Mouse (Mus musculus) midbrain, embryonic 10.5 days (tissue): ENCODE data around the gene Olfr380. TPM values are rescaled to one million over a fixed set of nuclear protein-coding genes. Genes with fewer than 3 reads are reported as not detected.

Experiments used
- DNase-seq: peaks from one replicate; pipeline ENCODE4 v3.0.0-alpha.2; 2017; ENCODE audit warnings: low spot score
- H3K27ac ChIP-seq: fragments of 300-500 bp; sonication (generic); replicated peaks from 2 replicates; pipeline ENCODE4 v1.5.1; 2016; ENCODE audit warnings: mild to moderate bottlenecking
- H3K27me3 ChIP-seq: fragments of 300-500 bp; sonication (generic); 2 replicates; pipeline ENCODE4 v1.6.1; 2016; ENCODE audit warnings: low read depth, mild to moderate bottlenecking; ENCODE audit not compliant: poor library complexity, severe bottlenecking
- H3K36me3 ChIP-seq: fragments of 300-500 bp; sonication (generic); 2 replicates; pipeline ENCODE4 v1.6.1; 2016; ENCODE audit warnings: mild to moderate bottlenecking, moderate library complexity
- H3K4me1 ChIP-seq: fragments of 300-500 bp; sonication (generic); 2 replicates; pipeline ENCODE4 v1.6.1; 2016
- H3K4me3 ChIP-seq: fragments of 300-500 bp; sonication (generic); 2 replicates; pipeline ENCODE4 v1.5.1; 2016; ENCODE audit warnings: mild to moderate bottlenecking, moderate library complexity
- H3K9me3 ChIP-seq: fragments of 300-500 bp; sonication (generic); replicated peaks from 2 replicates; pipeline ENCODE4 v1.6.1; 2016; ENCODE audit warnings: mild to moderate bottlenecking
- WGBS: fragments of 180-500 bp; shearing (Covaris S2); methylation state at CpG from one replicate; pipeline ENCODE4 v1.1.7; 2016; 5-methylcytosine and 5-hydroxymethylcytosine counted together
- polyA plus RNA-seq: library from polyadenylated mRNA; unstranded; fragments of >200 nt; fragmentation: Nextera tagmentation; extraction: Ambion mirVana; gene quantifications from 2 replicates; pipeline ENCODE4 v1.2.1, GENCODE M21; 2016

The Olfr380 gene
- not detected in 2 replicates for polyA plus RNA-seq

DNA sequence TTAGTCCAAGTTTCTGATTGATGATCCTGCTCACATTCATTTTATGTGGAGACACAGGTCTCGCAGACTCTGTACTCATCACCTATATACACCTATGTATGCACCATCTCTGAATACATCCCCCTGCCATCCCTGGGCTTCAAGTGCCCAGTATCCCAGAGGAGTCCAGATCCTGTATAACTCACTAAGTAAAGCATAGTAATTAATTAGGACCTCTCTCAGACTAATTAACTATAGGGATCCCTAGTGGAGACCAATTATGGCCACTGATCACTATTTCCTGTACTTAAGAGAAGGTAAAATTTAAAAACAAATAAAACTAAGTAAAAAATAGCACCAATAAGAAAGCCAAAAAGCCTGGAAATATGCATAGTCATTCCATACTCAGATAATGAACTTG, at the start of gene Olfr380:
Gene Olfr380, minus strand, starts transcription at position 101 of the 400 bp plus-strand sequence.
- 91% methylated on average over 1 of the region's 1 CpGs for WGBS
- Histone ChIP-seq H3K9me3 (peaks cover 21% of the 10 kb centered on the region; the same call in 1 of the 2 replicates), H3K27ac (no peak within 1 kb of the TSS), H3K27me3 (no peaks in the 10 kb centered on the region), H3K4me1 (no peaks in the 10 kb centered on the region), H3K36me3 (no peaks in the 10 kb centered on the region), H3K4me3 (no peak within 1 kb of the TSS)
- DNase-seq, result no peak

DNA sequence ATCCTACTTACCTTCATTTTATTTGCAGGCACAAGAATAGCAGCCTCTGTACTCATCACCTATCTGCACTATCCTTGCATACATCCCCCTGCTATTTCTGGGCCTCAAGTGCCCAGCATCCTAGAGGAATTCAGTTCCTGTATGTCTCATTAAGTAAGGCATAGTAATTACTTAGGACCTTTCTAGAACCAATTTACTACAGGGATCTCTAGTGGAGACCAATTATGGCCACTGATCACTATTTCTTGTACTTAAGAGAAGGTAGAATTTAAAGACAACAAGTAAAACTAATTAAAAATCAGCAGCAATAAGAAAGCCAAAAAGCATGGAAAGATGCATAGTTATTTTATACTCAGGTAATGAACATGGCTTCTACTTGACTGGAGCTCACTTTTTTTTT, 34.2 kb upstream of the Olfr380 start, which contains the start of gene Olfr381:
Gene Olfr381, minus strand, starts transcription at position 101 of the 400 bp plus-strand sequence.
- no peak within 1 kb of the TSS for H3K27ac ChIP-seq
- H3K36me3 ChIP-seq, result no peaks in the 10 kb centered on the region
- H3K9me3 ChIP-seq, result peaks cover 14% of the 10 kb centered on the region; the same call in 1 of the 2 replicates
- no peak within 1 kb of the TSS for H3K4me3 ChIP-seq
- DNase-seq, result no peak
- no peaks in the 10 kb centered on the region for H3K27me3 ChIP-seq
- no peaks in the 10 kb centered on the region for H3K4me1 ChIP-seq

DNA sequence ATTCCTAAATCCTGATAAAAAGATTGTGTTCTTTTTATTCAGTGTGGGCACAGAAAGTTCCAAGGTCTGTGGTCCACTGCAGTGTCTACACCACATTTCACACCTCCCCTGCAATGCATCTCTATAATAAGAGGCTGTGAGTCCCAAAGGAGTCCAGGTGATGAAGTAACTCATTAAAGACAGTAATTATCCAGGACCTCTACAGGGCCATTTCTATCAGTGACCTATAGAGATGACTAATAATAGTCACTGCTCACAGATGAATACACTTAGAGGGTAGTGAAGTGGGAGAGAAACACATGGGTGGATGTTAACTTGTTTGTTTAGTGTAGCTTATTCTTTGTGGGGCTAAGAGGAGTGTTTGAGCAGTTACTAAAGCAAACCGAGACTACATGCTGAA, 28.9 kb downstream of the Olfr380 start, which contains the start of gene Olfr378:
Gene Olfr378, minus strand, starts transcription at position 101 of the 400 bp plus-strand sequence.
- DNase-seq, result no peak
- Histone ChIP-seq H3K9me3 (peaks cover 24% of the 10 kb centered on the region; the same call in 1 of the 2 replicates), H3K27me3 (no peaks in the 10 kb centered on the region), H3K27ac (no peak within 1 kb of the TSS), H3K4me3 (no peak within 1 kb of the TSS), H3K4me1 (no peaks in the 10 kb centered on the region), H3K36me3 (no peaks in the 10 kb centered on the region)
- 88% methylated on average over 1 of the region's 1 CpGs for whole genome bisulfite sequencing

Other genes with a start within 250 kb of the Olfr380 start
- gene Trpv1, start 223.2 kb downstream of the Olfr380 start, polyA plus RNA-seq, result not detected in 2 replicates
- gene Trpv3, start 190.1 kb downstream of the Olfr380 start, polyA plus RNA-seq, result not detected in 2 replicates
- 0.17 TPM in 1 of 2 replicates, not detected in the other for gene Aspa, start 127.9 kb downstream of the Olfr380 start, polyA plus RNA-seq
- not detected in 2 replicates for gene Gm49340, start 127.8 kb downstream of the Olfr380 start, polyA plus RNA-seq
- gene Spata22, start 127.8 kb downstream of the Olfr380 start, polyA plus RNA-seq, result not detected in 2 replicates
- not detected in 2 replicates for gene Olfr20, start 106.7 kb downstream of the Olfr380 start, polyA plus RNA-seq
- not detected in 2 replicates for gene Olfr376, start 86.3 kb downstream of the Olfr380 start, polyA plus RNA-seq
- gene Olfr1, start 57.9 kb downstream of the Olfr380 start, polyA plus RNA-seq, result not detected in 2 replicates
- not detected in 2 replicates for gene Olfr378, start 29.0 kb downstream of the Olfr380 start, polyA plus RNA-seq
- not detected in 2 replicates for gene Olfr381, start 34.1 kb upstream of the Olfr380 start, polyA plus RNA-seq
- not detected in 2 replicates for gene Olfr382, start 59.7 kb upstream of the Olfr380 start, polyA plus RNA-seq
- gene Olfr385, start 135.5 kb upstream of the Olfr380 start, polyA plus RNA-seq, result not detected in 2 replicates
- not detected in 2 replicates for gene Olfr384, start 141.1 kb upstream of the Olfr380 start, polyA plus RNA-seq
- gene Zfp735, start 231.3 kb upstream of the Olfr380 start, polyA plus RNA-seq, result not detected in 2 replicates